Mouse (Mus musculus) stomach, postnatal 0 days (tissue): Measurements from ENCODE around the gene Ocel1. TPM values are rescaled to one million over a fixed set of nuclear protein-coding genes. Genes with fewer than 3 reads are reported as not detected.

Experiments
- ATAC-seq: fragments of 200-750 bp; cut with Nextera tagmentation; 2 replicates; pipeline ENCODE4 v1.8.0; 2017; ENCODE audit not compliant: low FRiP score, low TSS enrichment
- DNase-seq: peaks from one replicate; pipeline ENCODE4 v3.0.0-alpha.2; 2016; ENCODE audit warnings: low spot score
- H3K27ac ChIP-seq: fragments of 300-500 bp; sonication (generic); replicated peaks from 2 replicates; pipeline ENCODE4 v1.5.1; 2014; ENCODE audit warnings: mild to moderate bottlenecking, control low read depth
- H3K27me3 ChIP-seq: fragments of 300-500 bp; sonication (generic); 2 replicates; pipeline ENCODE4 v1.6.1; 2014; ENCODE audit warnings: low read length; ENCODE audit not compliant: control insufficient read depth, insufficient read depth
- H3K36me3 ChIP-seq: fragments of 300-500 bp; sonication (generic); 2 replicates; pipeline ENCODE4 v1.6.1; 2014; ENCODE audit warnings: low read length, mixed read lengths; ENCODE audit not compliant: control insufficient read depth, insufficient read depth
- H3K4me1 ChIP-seq: fragments of 300-500 bp; sonication (generic); replicated peaks from 2 replicates; pipeline ENCODE4 v1.6.1; 2014; ENCODE audit warnings: antibody characterized with exemption; ENCODE audit not compliant: control insufficient read depth, insufficient read depth
- H3K4me2 ChIP-seq: fragments of 300-500 bp; sonication (generic); replicated peaks from 2 replicates; pipeline ENCODE4 v1.6.1; 2014; ENCODE audit warnings: low read depth, mild to moderate bottlenecking, control low read depth, moderate library complexity
- H3K4me3 ChIP-seq: fragments of 300-500 bp; sonication (generic); 2 replicates; pipeline ENCODE4 v1.5.1; 2014; ENCODE audit warnings: low read depth, low read length, control low read depth
- H3K9ac ChIP-seq: fragments of 300-500 bp; sonication (generic); 2 replicates; pipeline ENCODE4 v1.6.1; 2014; ENCODE audit warnings: mild to moderate bottlenecking, low read length, control low read depth, mixed read lengths
- H3K9me3 ChIP-seq: fragments of 300-500 bp; sonication (generic); 2 replicates; pipeline ENCODE4 v1.6.1; 2016; ENCODE audit warnings: low read length; ENCODE audit not compliant: control insufficient read depth
- CTCF ChIP-seq: IDR thresholded peaks from 2 replicates; pipeline ENCODE4 v1.5.1; 2016; ENCODE audit warnings: antibody characterized with exemption, low read depth, mild to moderate bottlenecking, moderate library complexity
- EP300 ChIP-seq: optimal IDR thresholded peaks from 2 replicates; pipeline ENCODE3; 2016; ENCODE audit warnings: antibody characterized with exemption
- WGBS: fragments of 180-500 bp; shearing (Covaris S2); extraction: QIAGEN DNeasy Blood & Tissue Kit; methylation state at CpG from one replicate; pipeline ENCODE4 v1.1.7; 2014; 5-methylcytosine and 5-hydroxymethylcytosine counted together
- polyA plus RNA-seq: library from polyadenylated mRNA; unstranded; fragments of >200 nt; fragmentation: Nextera tagmentation; extraction: Ambion mirVana; gene quantifications from 2 replicates; pipeline ENCODE4 v1.2.1, GENCODE M21; 2015

Gene Ocel1
- polyA plus RNA-seq, 1 experiment from 2014 or later: 8.2 TPM

DNA sequence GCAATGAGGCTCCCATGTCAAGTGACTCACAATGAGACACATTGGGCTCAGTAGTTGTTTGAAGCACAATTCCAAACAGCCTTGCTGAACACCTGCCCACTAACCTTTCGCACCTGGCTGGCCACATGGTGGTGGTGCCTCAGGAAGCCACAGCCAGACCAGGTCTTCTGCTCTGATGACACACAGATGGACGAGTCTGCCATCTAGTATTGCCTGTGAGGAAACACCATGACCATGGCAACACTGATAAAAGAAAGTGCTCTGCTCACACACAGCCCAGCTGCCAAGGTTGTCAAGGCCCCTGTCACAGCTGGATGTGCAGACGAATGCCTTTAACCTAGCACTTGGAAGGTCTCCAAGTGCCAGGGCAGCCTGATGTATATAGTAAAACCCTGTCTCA, 20.0 kb upstream of the Ocel1 start:
- H3K4me2 ChIP-seq: no peak overlapping the region
- DNase-seq: no peak
- no peak for ATAC-seq
- no peak overlapping the region for H3K9ac ChIP-seq
- H3K4me3 ChIP-seq: no peak overlapping the region
- no peaks in the 10 kb centered on the region for H3K27me3 ChIP-seq
- no peak for TF ChIP-seq EP300
- H3K27ac ChIP-seq: no peak overlapping the region
- peaks cover 44% of the 10 kb centered on the region for H3K36me3 ChIP-seq
- WGBS: 69% methylated on average over 3 of the region's 3 CpGs
- H3K4me1 ChIP-seq: no peaks in the 10 kb centered on the region
- no peaks in the 10 kb centered on the region for H3K9me3 ChIP-seq

DNA sequence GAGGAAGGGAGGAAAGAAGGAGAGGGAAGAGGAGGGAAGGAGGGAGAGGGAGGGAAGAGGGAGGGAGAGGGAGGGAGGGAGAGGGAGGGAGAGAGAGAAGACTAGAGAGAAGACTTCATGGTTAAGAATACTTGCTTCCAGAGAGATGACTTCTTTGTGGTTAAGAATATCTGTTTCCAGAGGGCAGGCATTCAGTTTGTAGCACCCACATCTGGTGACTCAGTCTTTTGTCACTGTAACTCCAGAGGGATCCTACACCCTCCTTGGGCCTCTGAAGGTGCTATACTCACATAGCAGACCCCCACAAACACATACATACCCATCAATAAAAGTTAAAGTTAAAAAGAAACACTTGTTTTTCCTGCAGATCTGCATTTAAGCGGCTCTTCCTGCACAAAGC, 19.6 kb upstream of the Ocel1 start:
- Histone ChIP-seq H3K9me3 (no peaks in the 10 kb centered on the region), H3K27ac (no peak overlapping the region), H3K36me3 (peaks cover 42% of the 10 kb centered on the region), H3K9ac (no peak overlapping the region), H3K4me3 (no peak overlapping the region), H3K4me1 (no peaks in the 10 kb centered on the region), H3K27me3 (no peaks in the 10 kb centered on the region), H3K4me2 (no peak overlapping the region)
- DNase-seq: no peak
- 97% methylated on average over 1 of the region's 1 CpGs for WGBS
- TF ChIP-seq CTCF: no peak
- TF ChIP-seq EP300: no peak
- ATAC-seq: no peak

DNA sequence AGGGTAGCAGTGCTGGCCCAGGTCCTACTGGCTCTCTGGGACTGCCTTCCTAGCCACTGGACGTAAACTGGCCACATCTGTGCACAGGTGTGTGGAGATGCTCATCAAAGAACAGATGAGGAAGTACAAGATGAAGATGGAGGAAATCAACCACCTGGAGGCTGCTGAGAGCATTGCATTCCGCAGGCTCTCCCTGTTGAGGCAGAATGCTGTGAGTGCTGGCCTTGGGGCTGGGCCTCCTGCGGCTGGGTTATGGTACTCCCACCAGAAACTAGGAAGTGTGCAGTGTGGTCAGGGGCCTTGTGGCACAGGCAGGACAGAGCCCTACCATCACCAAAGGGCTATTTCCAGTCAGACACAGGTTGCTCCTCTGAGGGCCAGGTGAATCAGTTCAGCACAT, 13.1 kb upstream of the Ocel1 start:
- Histone ChIP-seq H3K9me3 (no peaks in the 10 kb centered on the region), H3K9ac (no peak overlapping the region), H3K4me3 (no peak overlapping the region), H3K27me3 (no peaks in the 10 kb centered on the region), H3K27ac (no peak overlapping the region), H3K4me2 (no peak overlapping the region), H3K36me3 (peaks cover 26% of the 10 kb centered on the region), H3K4me1 (no peaks in the 10 kb centered on the region)
- DNase-seq (no peak), ATAC-seq (no peak)
- no peak for TF ChIP-seq EP300
- TF ChIP-seq CTCF: peak; percentile 31; the same call in 1 of the 2 replicates
- 88% methylated on average over 3 of the region's 3 CpGs for WGBS

GRCm38 (mm10) chr8:71366771-71367528, 4.1 kb upstream of the Ocel1 start, which contains the start of gene Use1:
Gene Use1 (plus strand): TSS chr8:71366848.
- peak within 1 kb of the TSS; percentile 68 for H3K9ac ChIP-seq
- ATAC-seq (peak; percentile 79), DNase-seq (peak; percentile 92)
- no peaks in the 10 kb centered on the region for H3K27me3 ChIP-seq
- H3K27ac ChIP-seq: peak within 1 kb of the TSS; percentile 93
- peak within 1 kb of the TSS; percentile 72 for H3K4me3 ChIP-seq
- H3K4me2 ChIP-seq: peak within 1 kb of the TSS; percentile 78
- no peaks in the 10 kb centered on the region for H3K4me1 ChIP-seq
- under 1% methylated on average over 56 of the region's 56 CpGs for WGBS
- H3K36me3 ChIP-seq: peaks cover 6% of the 10 kb centered on the region; the same call in 1 of the 2 replicates
- no peaks in the 10 kb centered on the region for H3K9me3 ChIP-seq
- TF ChIP-seq EP300: no peak
- no peak for TF ChIP-seq CTCF

- WGBS: 35% methylated on average over 17 of the region's 17 CpGs
- Histone ChIP-seq H3K36me3 (peaks cover 10% of the 10 kb centered on the region), H3K4me2 (peak overlapping the region; percentile 78), H3K9me3 (no peaks in the 10 kb centered on the region), H3K4me3 (peak overlapping the region; percentile 72), H3K4me1 (no peaks in the 10 kb centered on the region), H3K9ac (peak overlapping the region; percentile 68), H3K27ac (peak overlapping the region; percentile 93), H3K27me3 (no peaks in the 10 kb centered on the region)
- ATAC-seq (no peak), DNase-seq (no peak)
- TF ChIP-seq EP300 (no peak), CTCF (no peak)
Measured at GRCm38 (mm10) chr8:71367529-71368176, 3.4 kb upstream of the Ocel1 start.

GRCm38 (mm10) chr8:71368366-71368765, 2.7 kb upstream of the Ocel1 start:
- no peak overlapping the region for H3K4me3 ChIP-seq
- no peak for TF ChIP-seq EP300
- TF ChIP-seq CTCF: no peak
- H3K27ac ChIP-seq: no peak overlapping the region
- peaks cover 10% of the 10 kb centered on the region for H3K36me3 ChIP-seq
- no peaks in the 10 kb centered on the region for H3K27me3 ChIP-seq
- H3K9me3 ChIP-seq: no peaks in the 10 kb centered on the region
- no peak overlapping the region for H3K9ac ChIP-seq
- no peaks in the 10 kb centered on the region for H3K4me1 ChIP-seq
- H3K4me2 ChIP-seq: no peak overlapping the region
- ATAC-seq (no peak), DNase-seq (no peak)
